Mouse (Mus musculus): ENCODE measurements at regions not wholly inside any gene's neighbourhood (a gene's known extent, or its start where the extent isn't known, plus 50 kb on each side); places are given as distances from the start of the nearest gene placed in this dataset.

- Histone ChIP-seq H3K27me3 (ENCODE audit: control insufficient read depth, insufficient read depth, low read length) (no peaks in the 10 kb centered on the region), H3K9me3 (ENCODE audit: control insufficient read depth, low read depth, low read length) (no peaks in the 10 kb centered on the region), H3K4me1 (ENCODE audit: control insufficient read depth, insufficient read depth, low read length) (no peaks in the 10 kb centered on the region), H3K4me2 (replicated peaks; ENCODE audit: low read depth, low read length) (no peak overlapping the region), H3K36me3 (ENCODE audit: control insufficient read depth, insufficient read depth, low read length) (no peaks in the 10 kb centered on the region), H3K4me3 (ENCODE audit: low read depth, low read length) (no peak overlapping the region), H3K9ac (replicated peaks; ENCODE audit: low read depth, low read length) (no peak overlapping the region), H3K27ac (ENCODE audit: low read length) (no peak overlapping the region)
- WGBS, result 88% methylated on average over 13 of the region's 13 CpGs
- ATAC-seq (ENCODE audit: insufficient number of reproducible peaks, insufficient read depth, low FRiP score, low read depth), result no peak
Measured at GRCm38 (mm10) chr10:43700371-43701289, 122.5 kb downstream of the Cd24a start.

- no peaks in the 10 kb centered on the region for H3K36me3 ChIP-seq (ENCODE audit: control insufficient read depth, insufficient read depth, low read length)
- no peak overlapping the region for H3K4me3 ChIP-seq (ENCODE audit: low read depth, low read length)
- H3K4me1 ChIP-seq (ENCODE audit: control insufficient read depth, insufficient read depth, low read length), result no peaks in the 10 kb centered on the region
- H3K9ac ChIP-seq (replicated peaks; ENCODE audit: low read depth, low read length), result no peak overlapping the region
- no peak for ATAC-seq (ENCODE audit: insufficient number of reproducible peaks, insufficient read depth, low FRiP score, low read depth)
- H3K27me3 ChIP-seq (ENCODE audit: control insufficient read depth, insufficient read depth, low read length), result no peaks in the 10 kb centered on the region
- H3K27ac ChIP-seq (ENCODE audit: low read length), result no peak overlapping the region
- H3K4me2 ChIP-seq (replicated peaks; ENCODE audit: low read depth, low read length), result no peak overlapping the region
- H3K9me3 ChIP-seq (ENCODE audit: control insufficient read depth, low read depth, low read length), result no peaks in the 10 kb centered on the region
- 58% methylated on average over 5 of the region's 5 CpGs for WGBS
Measured at GRCm38 (mm10) chr10:43702895-43703294, 124.8 kb downstream of the Cd24a start.

GRCm38 (mm10) chr10:43706001-43706988 is 128.2 kb downstream of the Cd24a start:
- H3K27ac ChIP-seq (ENCODE audit: low read length), result no peak overlapping the region
- no peaks in the 10 kb centered on the region for H3K9me3 ChIP-seq (ENCODE audit: control insufficient read depth, low read depth, low read length)
- H3K36me3 ChIP-seq (ENCODE audit: control insufficient read depth, insufficient read depth, low read length), result no peaks in the 10 kb centered on the region
- WGBS, result 55% methylated on average over 17 of the region's 17 CpGs
- no peak overlapping the region for H3K4me2 ChIP-seq (replicated peaks; ENCODE audit: low read depth, low read length)
- H3K27me3 ChIP-seq (ENCODE audit: control insufficient read depth, insufficient read depth, low read length), result no peaks in the 10 kb centered on the region
- H3K9ac ChIP-seq (replicated peaks; ENCODE audit: low read depth, low read length), result no peak overlapping the region
- H3K4me3 ChIP-seq (ENCODE audit: low read depth, low read length), result no peak overlapping the region
- no peaks in the 10 kb centered on the region for H3K4me1 ChIP-seq (ENCODE audit: control insufficient read depth, insufficient read depth, low read length)
- ATAC-seq (ENCODE audit: insufficient number of reproducible peaks, insufficient read depth, low FRiP score, low read depth), result no peak

- Histone ChIP-seq H3K36me3 (ENCODE audit: control insufficient read depth, insufficient read depth, low read length) (no peaks in the 10 kb centered on the region), H3K4me3 (ENCODE audit: low read depth, low read length) (no peak overlapping the region), H3K4me1 (ENCODE audit: control insufficient read depth, insufficient read depth, low read length) (no peaks in the 10 kb centered on the region), H3K4me2 (replicated peaks; ENCODE audit: low read depth, low read length) (no peak overlapping the region), H3K27ac (ENCODE audit: low read length) (no peak overlapping the region), H3K9ac (replicated peaks; ENCODE audit: low read depth, low read length) (no peak overlapping the region), H3K27me3 (ENCODE audit: control insufficient read depth, insufficient read depth, low read length) (no peaks in the 10 kb centered on the region), H3K9me3 (ENCODE audit: control insufficient read depth, low read depth, low read length) (no peaks in the 10 kb centered on the region)
- 80% methylated on average over 5 of the region's 5 CpGs for WGBS
- ATAC-seq (ENCODE audit: insufficient number of reproducible peaks, insufficient read depth, low FRiP score, low read depth), result no peak
Measured at GRCm38 (mm10) chr10:43707011-43707410, 128.9 kb downstream of the Cd24a start.

GRCm38 (mm10) chr10:43707821-43708373 is 129.8 kb downstream of the Cd24a start:
- Histone ChIP-seq H3K9me3 (ENCODE audit: control insufficient read depth, low read depth, low read length) (no peaks in the 10 kb centered on the region), H3K9ac (replicated peaks; ENCODE audit: low read depth, low read length) (no peak overlapping the region), H3K36me3 (ENCODE audit: control insufficient read depth, insufficient read depth, low read length) (no peaks in the 10 kb centered on the region), H3K4me3 (ENCODE audit: low read depth, low read length) (no peak overlapping the region), H3K27me3 (ENCODE audit: control insufficient read depth, insufficient read depth, low read length) (no peaks in the 10 kb centered on the region), H3K4me2 (replicated peaks; ENCODE audit: low read depth, low read length) (no peak overlapping the region), H3K27ac (ENCODE audit: low read length) (no peak overlapping the region), H3K4me1 (ENCODE audit: control insufficient read depth, insufficient read depth, low read length) (no peaks in the 10 kb centered on the region)
- ATAC-seq (ENCODE audit: insufficient number of reproducible peaks, insufficient read depth, low FRiP score, low read depth), result no peak
- WGBS, result 75% methylated on average over 15 of the region's 15 CpGs

GRCm38 (mm10) chr10:43709278-43710033 is 131.4 kb downstream of the Cd24a start:
- Histone ChIP-seq H3K27me3 (ENCODE audit: control insufficient read depth, insufficient read depth, low read length) (no peaks in the 10 kb centered on the region), H3K36me3 (ENCODE audit: control insufficient read depth, insufficient read depth, low read length) (no peaks in the 10 kb centered on the region), H3K27ac (ENCODE audit: low read length) (no peak overlapping the region), H3K9ac (replicated peaks; ENCODE audit: low read depth, low read length) (no peak overlapping the region), H3K4me2 (replicated peaks; ENCODE audit: low read depth, low read length) (no peak overlapping the region), H3K9me3 (ENCODE audit: control insufficient read depth, low read depth, low read length) (no peaks in the 10 kb centered on the region), H3K4me1 (ENCODE audit: control insufficient read depth, insufficient read depth, low read length) (no peaks in the 10 kb centered on the region), H3K4me3 (ENCODE audit: low read depth, low read length) (no peak overlapping the region)
- no peak for ATAC-seq (ENCODE audit: insufficient number of reproducible peaks, insufficient read depth, low FRiP score, low read depth)
- WGBS, result 93% methylated on average over 6 of the region's 6 CpGs

- no peak for ATAC-seq (ENCODE audit: insufficient number of reproducible peaks, insufficient read depth, low FRiP score, low read depth)
- WGBS, result 70% methylated on average over 8 of the region's 8 CpGs
- Histone ChIP-seq H3K4me3 (ENCODE audit: low read depth, low read length) (no peak overlapping the region), H3K9me3 (ENCODE audit: control insufficient read depth, low read depth, low read length) (no peaks in the 10 kb centered on the region), H3K36me3 (ENCODE audit: control insufficient read depth, insufficient read depth, low read length) (no peaks in the 10 kb centered on the region), H3K9ac (replicated peaks; ENCODE audit: low read depth, low read length) (no peak overlapping the region), H3K27me3 (ENCODE audit: control insufficient read depth, insufficient read depth, low read length) (no peaks in the 10 kb centered on the region), H3K27ac (ENCODE audit: low read length) (no peak overlapping the region), H3K4me2 (replicated peaks; ENCODE audit: low read depth, low read length) (no peak overlapping the region), H3K4me1 (ENCODE audit: control insufficient read depth, insufficient read depth, low read length) (no peaks in the 10 kb centered on the region)
Measured at GRCm38 (mm10) chr10:43710186-43710885, 132.3 kb downstream of the Cd24a start.

All from stomach, embryonic 14.5 days (tissue).